Mouse (Mus musculus) CH12.LX (cell line): ENCODE data around the gene Pdrg1. TPM values are rescaled to one million over a fixed set of nuclear protein-coding genes. Genes with fewer than 3 reads are reported as not detected.

Experiments used
- DNase-seq: peaks from one replicate; pipeline ENCODE4 v3.0.0-alpha.2; 2013; ENCODE audit errors: extremely low read depth
- H3K27ac ChIP-seq: 2 replicates; pipeline ENCODE4 v1.5.1; 2012; ENCODE audit warnings: low read depth, mild to moderate bottlenecking, control low read depth, moderate library complexity; ENCODE audit not compliant: insufficient read depth
- H3K27me3 ChIP-seq: replicated peaks from 2 replicates; pipeline ENCODE3; 2012; ENCODE audit warnings: inconsistent platforms
- H3K36me3 ChIP-seq, 2 experiments: replicated peaks in 1 of 2; 2 replicates each; pipeline versions ENCODE3 to v1.6.1; 2012; ENCODE audit warnings: inconsistent platforms in 1 of 2, low read length in 1 of 2, mild to moderate bottlenecking in 1 of 2, mixed read lengths in 1 of 2, moderate library complexity in 1 of 2; ENCODE audit not compliant: control insufficient read depth in 1 of 2, insufficient read depth in 1 of 2
- H3K4me1 ChIP-seq, 2 experiments: 2 replicates each; pipeline ENCODE4 v1.6.1; 2012; ENCODE audit warnings: inconsistent platforms in 1 of 2, moderate library complexity in 1 of 2; ENCODE audit not compliant: insufficient read depth in 2 of 2, control insufficient read depth in 1 of 2
- H3K4me2 ChIP-seq: 2 replicates; pipeline ENCODE4 v1.6.1; 2012; ENCODE audit warnings: low read depth, mild to moderate bottlenecking, control low read depth; ENCODE audit not compliant: poor library complexity, insufficient read depth, severe bottlenecking
- H3K4me3 ChIP-seq, 3 experiments: fragments of 150-350 bp in 1 of 3; sonication (generic) in 1 of 3; replicated peaks in 1 of 3; 2 replicates each; pipeline versions ENCODE3 to v1.5.1; 2011 to 2012; ENCODE audit warnings: low read depth in 2 of 3, low read length in 2 of 3, mild to moderate bottlenecking in 2 of 3, moderate library complexity in 2 of 3, control low read depth in 1 of 3, improper control_type of control experiment in 1 of 3, inconsistent platforms in 1 of 3, mixed read lengths in 1 of 3; ENCODE audit not compliant: poor library complexity in 1 of 3
- H3K79me2 ChIP-seq: replicated peaks from 2 replicates; pipeline ENCODE4 v1.6.1; 2012; ENCODE audit warnings: mild to moderate bottlenecking, moderate library complexity; ENCODE audit not compliant: control insufficient read depth, poor library complexity, insufficient read depth, severe bottlenecking; ENCODE audit errors: extremely low read depth
- H3K9ac ChIP-seq: 2 replicates; pipeline ENCODE4 v1.6.1; 2012; ENCODE audit warnings: low read depth, mild to moderate bottlenecking, control low read depth, moderate library complexity; ENCODE audit not compliant: insufficient read depth
- H3K9me3 ChIP-seq: replicated peaks from 2 replicates; pipeline ENCODE3; 2012; ENCODE audit warnings: low read length, inconsistent platforms, mixed read lengths
- BHLHE40 ChIP-seq: IDR thresholded peaks from 2 replicates; pipeline ENCODE4 v1.6.1; 2011; ENCODE audit warnings: mild to moderate bottlenecking, low read depth, low read length, improper control_type of control experiment
- CHD2 ChIP-seq: IDR thresholded peaks from 2 replicates; pipeline ENCODE4 v1.6.1; 2011; ENCODE audit warnings: low read length, improper control_type of control experiment
- CTCF ChIP-seq, 2 experiments: IDR thresholded peaks in 1 of 2; conservative IDR thresholded peaks in 1 of 2; 2 replicates each; pipeline ENCODE4 v1.5.1; 2011 to 2012; ENCODE audit warnings: low read depth in 2 of 2, low read length in 2 of 2, improper control_type of control experiment in 1 of 2, inconsistent platforms in 1 of 2, mild to moderate bottlenecking in 1 of 2, moderate library complexity in 1 of 2
- E2F4 ChIP-seq: IDR thresholded peaks from 2 replicates; pipeline ENCODE4 v1.6.1; 2011; ENCODE audit warnings: low read depth, low read length, improper control_type of control experiment; ENCODE audit not compliant: insufficient replicate concordance
- ELF1 ChIP-seq: IDR thresholded peaks from 2 replicates; pipeline ENCODE4 v1.6.1; 2014; ENCODE audit warnings: low read depth, mild to moderate bottlenecking, inconsistent platforms, low read length, improper control_type of control experiment
- EP300 ChIP-seq: IDR thresholded peaks from 2 replicates; pipeline ENCODE4 v1.6.1; 2011; ENCODE audit warnings: low read length, improper control_type of control experiment
- ETS1 ChIP-seq: conservative IDR thresholded peaks from 2 replicates; pipeline ENCODE4 v1.6.1; 2012; ENCODE audit warnings: low read depth, mild to moderate bottlenecking, inconsistent platforms, low read length, improper control_type of control experiment, moderate library complexity
- GABPA ChIP-seq: IDR thresholded peaks from 2 replicates; pipeline ENCODE4 v1.6.1; 2012; ENCODE audit warnings: low read depth, low read length, improper control_type of control experiment, inconsistent platforms; ENCODE audit not compliant: insufficient replicate concordance
- HCFC1 ChIP-seq: IDR thresholded peaks from 2 replicates; pipeline ENCODE4 v1.6.1; 2012; ENCODE audit warnings: low read depth, mild to moderate bottlenecking, inconsistent platforms, low read length, improper control_type of control experiment
- IRF4 ChIP-seq: IDR thresholded peaks from 2 replicates; pipeline ENCODE4 v1.6.1; 2014; ENCODE audit warnings: low read depth, mild to moderate bottlenecking, inconsistent platforms, low read length, improper control_type of control experiment
- JUN ChIP-seq: IDR thresholded peaks from 2 replicates; pipeline ENCODE4 v1.6.1; 2011; ENCODE audit warnings: low read depth, mild to moderate bottlenecking, low read length, improper control_type of control experiment, moderate library complexity; ENCODE audit not compliant: insufficient read depth
- MAX ChIP-seq: IDR thresholded peaks from 2 replicates; pipeline ENCODE4 v1.6.1; 2011; ENCODE audit warnings: low read length, improper control_type of control experiment
- MAZ ChIP-seq: IDR thresholded peaks from 2 replicates; pipeline ENCODE4 v1.6.1; 2012; ENCODE audit warnings: low read depth, mild to moderate bottlenecking, inconsistent platforms, low read length, improper control_type of control experiment, moderate library complexity
- MXI1 ChIP-seq: IDR thresholded peaks from 2 replicates; pipeline ENCODE4 v1.6.1; 2011; ENCODE audit warnings: mild to moderate bottlenecking, low read depth, low read length, improper control_type of control experiment
- MYC ChIP-seq: IDR thresholded peaks from 2 replicates; pipeline ENCODE4 v1.6.1; 2011; ENCODE audit warnings: low read depth, mild to moderate bottlenecking, improper control_type of control experiment, low read length
- NELFE ChIP-seq: IDR thresholded peaks from 2 replicates; pipeline ENCODE4 v1.6.1; 2011; ENCODE audit warnings: low read depth, low read length, improper control_type of control experiment
- PAX5 ChIP-seq: IDR thresholded peaks from 2 replicates; pipeline ENCODE4 v1.6.1; 2012; ENCODE audit warnings: low read length, inconsistent platforms, mixed read lengths
- RAD21 ChIP-seq: IDR thresholded peaks from 2 replicates; pipeline ENCODE4 v1.6.1; 2011; ENCODE audit warnings: low read depth, mild to moderate bottlenecking, low read length, improper control_type of control experiment, moderate library complexity
- RCOR1 ChIP-seq: conservative IDR thresholded peaks from 2 replicates; pipeline ENCODE4 v1.6.1; 2012; ENCODE audit warnings: low read depth, mild to moderate bottlenecking, inconsistent platforms, low read length, improper control_type of control experiment
- SMC3 ChIP-seq: IDR thresholded peaks from 2 replicates; pipeline ENCODE4 v1.6.1; 2011; ENCODE audit warnings: low read depth, low read length, improper control_type of control experiment
- TBP ChIP-seq: conservative IDR thresholded peaks from 2 replicates; pipeline ENCODE4 v1.6.1; 2011; ENCODE audit warnings: low read depth, low read length, improper control_type of control experiment
- TCF12 ChIP-seq: IDR thresholded peaks from 2 replicates; pipeline ENCODE4 v1.6.1; 2014; ENCODE audit warnings: low read depth, mild to moderate bottlenecking, inconsistent platforms, low read length, improper control_type of control experiment
- UBTF ChIP-seq: IDR thresholded peaks from 2 replicates; pipeline ENCODE4 v1.6.1; 2012; ENCODE audit warnings: low read depth, mild to moderate bottlenecking, inconsistent platforms, low read length, improper control_type of control experiment, moderate library complexity
- USF1 ChIP-seq: IDR thresholded peaks from 2 replicates; pipeline ENCODE4 v1.6.1; 2014; ENCODE audit warnings: low read depth, mild to moderate bottlenecking, inconsistent platforms, low read length, improper control_type of control experiment
- USF2 ChIP-seq: conservative IDR thresholded peaks from 2 replicates; pipeline ENCODE4 v1.6.1; 2011; ENCODE audit warnings: low read depth, low read length, improper control_type of control experiment
- ZC3H11A ChIP-seq: IDR thresholded peaks from 2 replicates; pipeline ENCODE4 v1.6.1; 2012; ENCODE audit warnings: low read depth, mild to moderate bottlenecking, inconsistent platforms, low read length, improper control_type of control experiment
- ZKSCAN1 ChIP-seq: IDR thresholded peaks from 2 replicates; pipeline ENCODE4 v1.6.1; 2012; ENCODE audit warnings: low read depth, inconsistent platforms, low read length, improper control_type of control experiment, borderline replicate concordance
- ZNF384 ChIP-seq: IDR thresholded peaks from 2 replicates; pipeline ENCODE4 v1.6.1; 2012; ENCODE audit warnings: low read depth, low read length, improper control_type of control experiment, inconsistent platforms
- dilution Hi-C: fragments of 300-500 bp; cut with MboI; formaldehyde crosslinking; loops from 2 replicates; pipeline ENCODE4 v1.14.3; 2020; ENCODE audit warnings: low sequenced_read_pairs; ENCODE audit not compliant: extremely low pct_unique_long_range_greater_than_20kb, extremely low pct_ligation_motif_present
- in situ Hi-C: fragments of 300-500 bp; cut with MboI; formaldehyde crosslinking; loops from 3 replicates; pipeline ENCODE4 v1.14.3; 2019; ENCODE audit warnings: low sequenced_read_pairs, low pct_ligation_motif_present, low pct_unique_long_range_greater_than_20kb, mixed read lengths
- polyA plus RNA-seq: library from polyadenylated mRNA; unstranded; fragments of >175 nt; gene quantifications from 2 replicates; pipeline ENCODE4 v1.2.1, GENCODE M21; 2012; ENCODE audit warnings: low read depth; ENCODE audit not compliant: insufficient read length
- total RNA-seq, 2 experiments: library from RNA; depleted of rRNA; stranded (reverse); fragments of 300-350 nt in 1 of 2; fragments of >200 nt in 1 of 2; gene quantifications; 2 replicates each; pipeline ENCODE4 v1.2.3; 2012 to 2014

Gene Pdrg1
- total and polyA plus RNA-seq, 3 experiments = 26.1 to 56.4 (median 50.9) TPM

DNA sequence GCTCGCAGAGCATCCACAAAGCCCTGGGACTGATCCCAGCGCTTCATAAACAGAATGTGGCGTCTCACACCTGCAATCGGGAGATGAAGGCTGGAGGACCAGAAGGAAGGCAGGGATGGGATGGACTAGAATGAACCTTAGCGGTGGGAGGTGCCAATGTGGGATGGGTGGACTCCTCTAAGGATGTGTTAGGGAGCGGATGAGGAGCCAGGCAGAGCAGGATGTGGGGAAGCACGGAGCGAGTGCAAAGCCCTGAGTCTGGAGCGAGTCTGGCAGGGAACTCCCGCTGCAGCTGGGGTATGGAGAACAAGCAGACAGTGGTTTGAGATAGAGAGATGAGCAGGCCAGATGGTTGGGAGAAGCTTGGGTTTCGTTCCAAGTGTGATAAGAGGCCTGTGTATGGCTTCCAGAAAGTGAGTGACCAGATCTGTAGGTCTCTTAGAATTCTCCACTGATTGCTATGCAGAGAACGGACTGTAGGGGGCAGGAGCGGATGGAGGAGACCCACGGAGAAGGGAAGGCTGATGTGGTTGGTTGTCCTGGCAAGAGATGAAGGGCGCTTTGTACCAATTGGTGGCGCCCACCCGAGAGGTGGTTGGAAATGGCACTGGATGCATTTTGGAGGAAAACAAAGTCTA is 32.7 kb upstream of the Pdrg1 start:
- Histone ChIP-seq H3K4me2 (no peak overlapping the region), H3K4me1 (peaks cover 4 to 13% of the 10 kb centered on the region in 2 experiments; a peak in 3 of 4 replicates), H3K27me3 (peaks cover 90% of the 10 kb centered on the region), H3K4me3 (no peak overlapping the region), H3K27ac (no peak overlapping the region), H3K79me2 (no peaks in the 10 kb centered on the region), H3K9me3 (no peaks in the 10 kb centered on the region), H3K36me3 (no peaks in the 10 kb centered on the region), H3K9ac (no peak overlapping the region)
- dilution Hi-C loops = no loop called here
- in situ Hi-C loops = no loop called here
- TF ChIP-seq UBTF (no peak), ZC3H11A (no peak), SMC3 (peak; percentile 56), MAZ (no peak), MXI1 (no peak), JUN (no peak), TCF12 (no peak), RAD21 (peak; percentile 70), USF1 (no peak), IRF4 (no peak), MAX (no peak), GABPA (no peak), HCFC1 (no peak), CTCF (conservative IDR thresholded peaks at IDR 0.05 in 1 of 2, IDR thresholded peaks at IDR 0.05 in 1 of 2; ENCODE audit: low read depth in 2 of 2, low read length in 2 of 2) (peak; percentile 74 to 82), USF2 (no peak), NELFE (0 out of 2 replicates have a peak, but pooled peaks have one; percentile 17), RCOR1 (no peak), ZKSCAN1 (no peak), CHD2 (no peak), TBP (no peak), ELF1 (no peak)
- DNase-seq = peak; percentile 56

DNA sequence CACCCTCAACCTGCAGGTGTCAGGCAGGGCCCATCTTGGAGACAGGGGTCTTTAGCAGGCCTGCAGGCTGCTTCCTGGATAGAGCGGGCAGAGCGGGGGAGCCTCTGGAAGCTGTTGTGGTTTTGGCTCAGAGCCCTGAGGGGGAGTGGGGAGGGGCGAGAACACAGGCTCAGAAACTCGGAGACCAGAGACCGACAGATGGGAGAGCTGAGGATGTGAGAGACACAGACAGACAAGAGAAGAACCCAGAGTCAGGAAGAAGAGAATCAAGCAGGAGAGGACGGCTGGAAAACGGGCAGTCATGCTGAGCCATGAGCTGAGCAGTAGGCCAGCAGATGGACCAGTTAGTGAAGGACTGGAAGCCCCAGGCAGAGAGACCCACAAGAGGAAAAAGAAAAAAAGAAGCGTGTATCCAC is 30.7 kb upstream of the Pdrg1 start:
- dilution Hi-C loops = no loop called here
- Histone ChIP-seq H3K27me3 (peaks cover 90% of the 10 kb centered on the region), H3K4me1 (no peaks in the 10 kb centered on the region), H3K4me3 (no peak overlapping the region), H3K4me2 (no peak overlapping the region), H3K27ac (no peak overlapping the region), H3K9me3 (no peaks in the 10 kb centered on the region), H3K36me3 (no peaks in the 10 kb centered on the region), H3K9ac (no peak overlapping the region), H3K79me2 (no peaks in the 10 kb centered on the region)
- no peak for DNase-seq
- in situ Hi-C loops = no loop called here
- TF ChIP-seq ZNF384 (no peak), MXI1 (no peak), USF1 (no peak), IRF4 (no peak), NELFE (no peak), EP300 (no peak), ELF1 (no peak), MAX (no peak), BHLHE40 (no peak), PAX5 (no peak), MYC (no peak), GABPA (no peak), CHD2 (no peak), ETS1 (no peak), SMC3 (no peak), E2F4 (no peak)
